Mouse (Mus musculus): ENCODE measurements around the gene Fyco1.
A peak's percentile ranks its signal among the peaks of the same experiment; 100 is the strongest.
"Not testable (repeated sequence)": the region's sequence is repeated elsewhere in the genome, so short reads cannot be mapped to it uniquely, and the experiment has no call there.

The Fyco1 gene

GRCm38 (mm10) chr9:123814821-123815220 lies 36.9 kb downstream of the Fyco1 start:
- DNase-seq: no peak

GRCm38 (mm10) chr9:123814326-123814725 lies 37.4 kb downstream of the Fyco1 start:
- DNase-seq: no peak

GRCm38 (mm10) chr9:123811831-123812230 lies 39.9 kb downstream of the Fyco1 start:
- no peak for DNase-seq

- DNase-seq: no peak
Observed at GRCm38 (mm10) chr9:123808583-123808982, 43.1 kb downstream of the Fyco1 start.

- no peak for DNase-seq
Observed at GRCm38 (mm10) chr9:123806267-123806666, 45.4 kb downstream of the Fyco1 start, which contains the start of gene Cxcr6. Gene Cxcr6, plus strand, starts transcription at chr9:123806475.

GRCm38 (mm10) chr9:123805241-123805640 lies 46.5 kb downstream of the Fyco1 start:
- no peak for DNase-seq

- no peak for DNase-seq
Observed at GRCm38 (mm10) chr9:123802896-123803295, 48.8 kb downstream of the Fyco1 start.

- DNase-seq: no peak
Observed at GRCm38 (mm10) chr9:123802421-123802820, 49.3 kb downstream of the Fyco1 start.

GRCm38 (mm10) chr9:123801527-123801926 lies 50.2 kb downstream of the Fyco1 start:
- DNase-seq: no peak

- DNase-seq: peak; percentile 64 to 67
Observed at GRCm38 (mm10) chr9:123796174-123796573, 55.5 kb downstream of the Fyco1 start.

- DNase-seq: no peak
Observed at GRCm38 (mm10) chr9:123788855-123789529, 62.7 kb downstream of the Fyco1 start.

GRCm38 (mm10) chr9:123773299-123773698 lies 78.4 kb downstream of the Fyco1 start:
- DNase-seq: peak; percentile 60 to 64

- DNase-seq: peak in 1 of 2 experiments; percentile 40
Observed at GRCm38 (mm10) chr9:123769532-123769931, 82.2 kb downstream of the Fyco1 start.

- no peak for DNase-seq
Observed at GRCm38 (mm10) chr9:123768443-123768842, 83.3 kb downstream of the Fyco1 start.

GRCm38 (mm10) chr9:123766996-123767395 lies 84.7 kb downstream of the Fyco1 start:
- DNase-seq: peak; percentile 72 to 82

- DNase-seq: peak; percentile 41 to 50
Observed at GRCm38 (mm10) chr9:123763771-123764170, 87.9 kb downstream of the Fyco1 start.

- DNase-seq: peak; percentile 53 to 67
Observed at GRCm38 (mm10) chr9:123762886-123763285, 88.8 kb downstream of the Fyco1 start.

- no peak for DNase-seq
Observed at GRCm38 (mm10) chr9:123760806-123761205, 90.9 kb downstream of the Fyco1 start.

- peak; percentile 54 to 67 for DNase-seq
Observed at GRCm38 (mm10) chr9:123758645-123759044, 93.1 kb downstream of the Fyco1 start.

GRCm38 (mm10) chr9:123758156-123758555 lies 93.5 kb downstream of the Fyco1 start:
- DNase-seq: no peak

GRCm38 (mm10) chr9:123757326-123757725 lies 94.4 kb downstream of the Fyco1 start:
- DNase-seq: peak; percentile 50 to 58

GRCm38 (mm10) chr9:123756752-123757151 lies 94.9 kb downstream of the Fyco1 start:
- DNase-seq: peak; percentile 87 to 94

GRCm38 (mm10) chr9:123754333-123754732 lies 97.4 kb downstream of the Fyco1 start:
- DNase-seq: peak; percentile 87 to 93

GRCm38 (mm10) chr9:123749687-123750086 lies 102.0 kb downstream of the Fyco1 start:
- not testable (repeated sequence) for DNase-seq

GRCm38 (mm10) chr9:123740799-123741198 lies 110.9 kb downstream of the Fyco1 start:
- no peak for DNase-seq
